Comparison of ENCODE assay signal across 8 mouse cellular contexts in genomic region chr6:70805820-70806513, GRCm38 (mm10). TPM values are rescaled to one million over a fixed set of nuclear protein-coding genes. Genes with fewer than 3 reads are reported as not detected.
A peak's percentile ranks its signal among the peaks of the same experiment; 100 is the strongest.
DNase-seq lines count a peak whose midpoint lies in the region; ATAC-seq lines count a peak whose summit lies in the region.

No protein-coding gene starts in this region.

- peak; percentile 78 for ATAC-seq in intestine, embryonic 15.5 days
- ATAC-seq in midbrain, embryonic 12.5 days (ENCODE audit: low FRiP score, low read depth): peak; percentile 76

- WGBS in intestine, embryonic 15.5 days: 20% methylated on average over 13 of the region's 13 CpGs
- 10% methylated on average over 13 of the region's 13 CpGs for WGBS in midbrain, embryonic 12.5 days

- no peaks in the 10 kb centered on the region for H3K36me3 ChIP-seq in intestine, embryonic 15.5 days
- H3K36me3 ChIP-seq in midbrain, embryonic 12.5 days: no peaks in the 10 kb centered on the region

- no peaks in the 10 kb centered on the region for H3K9me3 ChIP-seq in intestine, embryonic 15.5 days
- no peaks in the 10 kb centered on the region for H3K9me3 ChIP-seq in midbrain, embryonic 12.5 days

- H3K4me1 ChIP-seq in intestine, embryonic 15.5 days (replicated peaks): no peaks in the 10 kb centered on the region
- H3K4me1 ChIP-seq in midbrain, embryonic 12.5 days: peaks cover 9% of the 10 kb centered on the region; the same call in 1 of the 2 replicates

- DNase-seq in 416B (ENCODE audit: low read depth) (peak; percentile 73), adipocyte (ENCODE audit: low spot score) (peak; percentile 85)
- DNase-seq in embryo, embryonic 10 days (ENCODE audit: low spot score): peak; percentile 93
- peak; percentile 39 for DNase-seq in gastrocnemius, postnatal 14 days
- DNase-seq in left cerebral cortex, postnatal 4 days: peak; percentile 62
- peak; percentile 22 to 62 for DNase-seq in spleen, postnatal 14 days (ENCODE audit: low spot score in 2 of 2)

- no peaks in the 10 kb centered on the region for H3K27me3 ChIP-seq in intestine, embryonic 15.5 days (replicated peaks)
- H3K27me3 ChIP-seq in midbrain, embryonic 12.5 days: no peaks in the 10 kb centered on the region

- H3K9ac ChIP-seq in intestine, embryonic 15.5 days: peak overlapping the region; percentile 20; the same call in 1 of the 2 replicates
- no peak overlapping the region for H3K9ac ChIP-seq in midbrain, embryonic 12.5 days (replicated peaks)

- H3K4me2 ChIP-seq in intestine, embryonic 15.5 days (replicated peaks): peak overlapping the region; percentile 55
- H3K4me2 ChIP-seq in midbrain, embryonic 12.5 days (replicated peaks): peak overlapping the region; percentile 13; the same call in 1 of the 2 replicates

- H3K4me3 ChIP-seq in intestine, embryonic 15.5 days (replicated peaks): peak overlapping the region; percentile 10; the same call in 1 of the 2 replicates
- H3K4me3 ChIP-seq in midbrain, embryonic 12.5 days: no peak overlapping the region

- H3K27ac ChIP-seq in intestine, embryonic 15.5 days: no peak overlapping the region
- H3K27ac ChIP-seq in midbrain, embryonic 12.5 days (replicated peaks): no peak overlapping the region

- intact Hi-C loops in gastrocnemius, postnatal 14 days (cut with DNase I; ENCODE audit: low total_unique reads): no loop called here
- intact Hi-C loops in left cerebral cortex, postnatal 4 days (cut with DNase I): no loop called here

RNA-seq across cellular contexts. Expression of gene Rpia, which starts 13.9 kb away (rescaled TPM):
- 1 to 10 TPM; 8.5 to 9.4 TPM for total RNA-seq in gastrocnemius, postnatal 14 days (2021)
- 4.9 and 5.0 TPM in 2 replicates for polyA plus RNA-seq in intestine, embryonic 15.5 days (2015; fragmentation: Nextera tagmentation; extraction: Ambion mirVana)
- total RNA-seq in left cerebral cortex, postnatal 4 days (2021): 10 to 100 TPM; 16.1 to 19.0 TPM
- 2.4 and 3.9 TPM in 2 replicates for polyA plus RNA-seq in midbrain, embryonic 12.5 days (2016; fragmentation: Nextera tagmentation; extraction: Ambion mirVana)

RNA-seq across cellular contexts. Expression of gene Eif2ak3, which starts 38.3 kb away (rescaled TPM):
- 1 to 10 TPM; 7.0 to 9.5 TPM for total RNA-seq in gastrocnemius, postnatal 14 days (2021)
- 9.7 and 9.9 TPM in 2 replicates for polyA plus RNA-seq in intestine, embryonic 15.5 days (2015; fragmentation: Nextera tagmentation; extraction: Ambion mirVana)
- 10 to 100 TPM; 20.1 to 21.1 TPM for total RNA-seq in left cerebral cortex, postnatal 4 days (2021)
- 14.4 and 15.6 TPM in 2 replicates for polyA plus RNA-seq in midbrain, embryonic 12.5 days (2016; fragmentation: Nextera tagmentation; extraction: Ambion mirVana)

Comparison
In these comparisons a context has a peak if more than half of its experiments do, and no peak if none do; other contexts are left out.
1. DNase-seq: peak in every context shown above with its lines; median percentile 93 in embryo, embryonic 10 days; 85 in adipocyte; 73 in 416B; 62 in left cerebral cortex, postnatal 4 days; 42 in spleen, postnatal 14 days; 39 in gastrocnemius, postnatal 14 days.